Mouse (Mus musculus) kidney, adult 2 months (tissue): Measurements from ENCODE around the gene Cnpy3.

ENCODE experiments used
- CTCF ChIP-seq: fragments of 200-500 bp; conservative IDR thresholded peaks from 2 replicates; pipeline ENCODE4 v1.5.1; 2011; ENCODE audit warnings: low read depth, mild to moderate bottlenecking, control low read depth, low read length, moderate library complexity, mixed read lengths; ENCODE audit not compliant: insufficient read depth, insufficient read length
- POLR2A ChIP-seq: fragments of 200-500 bp; IDR thresholded peaks from one replicate; pipeline ENCODE4 v1.6.1; 2011; ENCODE audit warnings: low read depth, low read length, control low read depth

- TF ChIP-seq CTCF (no peak), POLR2A (no peak)
Measured at GRCm38 (mm10) chr17:46747234-46747633, 4.8 kb downstream of the Cnpy3 start.
